Mouse (Mus musculus) liver, embryonic 11.5 days (tissue): ENCODE results near the gene Mov10l1. TPM values are rescaled to one million over a fixed set of nuclear protein-coding genes. Genes with fewer than 3 reads are reported as not detected.

Experiments used
- ATAC-seq: fragments of 200-750 bp; cut with Nextera tagmentation; replicated peaks from 2 replicates; pipeline ENCODE4 v1.8.0; 2017; ENCODE audit warnings: moderate number of reproducible peaks, mild to moderate bottlenecking, moderate TSS enrichment, moderate library complexity; ENCODE audit not compliant: low FRiP score
- DNase-seq: peaks from one replicate; pipeline ENCODE4 v3.0.0-alpha.2; 2017; ENCODE audit warnings: low spot score
- H3K27ac ChIP-seq: fragments of 300-500 bp; sonication (generic); 2 replicates; pipeline ENCODE4 v1.5.1; 2014; ENCODE audit warnings: mild to moderate bottlenecking, low read depth, low read length, control low read depth
- H3K27me3 ChIP-seq: fragments of 300-500 bp; sonication (generic); replicated peaks from 2 replicates; pipeline ENCODE4 v1.6.1; 2014; ENCODE audit warnings: low read length, mixed read lengths; ENCODE audit not compliant: control insufficient read depth, insufficient read depth
- H3K36me3 ChIP-seq: fragments of 300-500 bp; sonication (generic); 2 replicates; pipeline ENCODE4 v1.6.1; 2014; ENCODE audit warnings: mild to moderate bottlenecking, low read length, moderate library complexity, mixed read lengths; ENCODE audit not compliant: control insufficient read depth, insufficient read depth
- H3K4me1 ChIP-seq: fragments of 300-500 bp; sonication (generic); replicated peaks from 2 replicates; pipeline ENCODE4 v1.6.1; 2014; ENCODE audit warnings: low read length, mixed read lengths; ENCODE audit not compliant: control insufficient read depth, insufficient read depth
- H3K4me2 ChIP-seq: fragments of 300-500 bp; sonication (generic); 2 replicates; pipeline ENCODE4 v1.6.1; 2014; ENCODE audit warnings: mild to moderate bottlenecking, control low read depth, moderate library complexity
- H3K4me3 ChIP-seq: fragments of 300-500 bp; sonication (generic); 2 replicates; pipeline ENCODE4 v1.5.1; 2014; ENCODE audit warnings: low read depth, low read length, control low read depth
- H3K9ac ChIP-seq: fragments of 300-500 bp; sonication (generic); 2 replicates; pipeline ENCODE4 v1.6.1; 2014; ENCODE audit warnings: low read depth, low read length, control low read depth
- H3K9me3 ChIP-seq: fragments of 300-500 bp; sonication (generic); 2 replicates; pipeline ENCODE4 v1.6.1; 2016; ENCODE audit warnings: low read length, inconsistent platforms, mixed read lengths; ENCODE audit not compliant: control insufficient read depth
- WGBS: fragments of 180-500 bp; shearing (Covaris S2); extraction: QIAGEN DNeasy Blood & Tissue Kit; methylation state at CpG from one replicate; pipeline ENCODE4 v1.1.7; 2014; 5-methylcytosine and 5-hydroxymethylcytosine counted together
- polyA plus RNA-seq: library from polyadenylated mRNA; unstranded; fragments of >200 nt; fragmentation: Nextera tagmentation; extraction: Ambion mirVana; gene quantifications from 2 replicates; pipeline ENCODE4 v1.2.1, GENCODE M21; 2014

Gene Mov10l1
- polyA plus RNA-seq, 1 experiment from 2014 or later, result 0.18 TPM

DNA sequence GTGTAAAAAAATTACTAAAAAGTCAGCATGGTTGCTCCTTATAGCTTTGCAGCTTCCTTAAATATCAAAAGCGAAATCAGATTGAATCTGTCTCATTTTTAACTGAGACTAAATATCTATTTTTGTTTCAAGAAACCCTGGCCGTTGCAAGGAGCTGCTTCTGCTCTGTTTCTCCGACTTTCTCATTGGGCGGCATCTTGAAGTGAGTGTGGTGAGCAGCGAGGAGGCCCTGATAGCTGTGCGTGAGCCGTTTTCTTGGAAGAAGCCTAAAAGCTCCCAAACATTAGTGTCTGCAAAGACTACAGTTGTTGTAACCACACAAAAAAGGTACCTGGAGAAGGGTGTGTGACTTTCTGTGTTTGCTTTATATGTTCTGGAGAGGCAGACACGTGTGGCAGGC is 15.9 kb downstream of the Mov10l1 start:
- no peak overlapping the region for H3K4me2 ChIP-seq
- no peak overlapping the region for H3K4me3 ChIP-seq
- H3K36me3 ChIP-seq, result no peaks in the 10 kb centered on the region
- no peak overlapping the region for H3K27ac ChIP-seq
- no peaks in the 10 kb centered on the region for H3K4me1 ChIP-seq
- DNase-seq (no peak), ATAC-seq (no peak)
- 74% methylated on average over 8 of the region's 8 CpGs for WGBS
- H3K9ac ChIP-seq, result no peak overlapping the region
- H3K27me3 ChIP-seq, result no peaks in the 10 kb centered on the region; the same call in 1 of the 2 replicates
- no peaks in the 10 kb centered on the region for H3K9me3 ChIP-seq

DNA sequence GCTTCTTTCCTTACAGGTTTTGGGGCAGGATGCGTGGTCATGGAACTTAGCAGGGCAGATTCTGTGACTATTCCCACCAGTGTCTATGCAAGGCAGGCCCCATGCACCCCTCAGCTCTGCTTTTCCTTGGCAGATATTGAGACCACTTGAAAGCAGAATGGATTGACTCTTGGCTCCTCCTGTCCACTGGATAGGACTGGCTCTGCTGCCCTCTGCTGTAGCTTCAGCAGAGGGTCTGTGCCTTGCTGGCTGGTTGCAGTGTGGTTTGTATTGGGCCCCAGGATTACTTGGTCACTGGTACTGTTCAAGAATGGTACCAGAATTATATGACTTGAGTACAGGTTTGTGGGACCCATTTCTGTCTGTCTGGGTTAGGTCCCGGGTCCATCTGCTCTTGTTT is 16.4 kb downstream of the Mov10l1 start:
- 70% methylated on average over 2 of the region's 2 CpGs for WGBS
- H3K4me1 ChIP-seq, result no peaks in the 10 kb centered on the region
- DNase-seq (no peak), ATAC-seq (no peak)
- no peak overlapping the region for H3K4me3 ChIP-seq
- no peak overlapping the region for H3K9ac ChIP-seq
- H3K36me3 ChIP-seq, result no peaks in the 10 kb centered on the region
- no peak overlapping the region for H3K4me2 ChIP-seq
- H3K9me3 ChIP-seq, result no peaks in the 10 kb centered on the region
- H3K27ac ChIP-seq, result no peak overlapping the region
- no peaks in the 10 kb centered on the region; the same call in 1 of the 2 replicates for H3K27me3 ChIP-seq

DNA sequence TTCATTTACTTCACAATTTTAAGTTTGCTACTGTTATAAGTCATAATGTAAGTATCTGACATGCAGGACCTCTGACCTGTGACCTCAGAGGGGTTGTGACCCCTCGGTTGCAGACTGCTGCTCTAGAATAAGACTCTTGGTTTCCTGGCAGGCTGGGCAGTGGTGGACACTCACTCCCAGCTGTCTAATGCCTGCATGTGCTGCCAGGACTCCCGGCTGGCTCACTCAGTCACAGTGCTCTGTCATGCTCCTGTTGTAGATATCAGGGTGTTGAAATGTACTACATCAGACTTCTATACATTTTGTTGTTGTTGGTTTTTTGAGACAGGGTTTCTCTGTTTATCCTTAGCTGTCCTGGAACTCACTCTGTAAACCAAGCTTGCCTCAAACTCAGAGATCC is 17.7 kb downstream of the Mov10l1 start:
- Histone ChIP-seq H3K27ac (no peak overlapping the region), H3K4me1 (no peaks in the 10 kb centered on the region), H3K4me3 (no peak overlapping the region), H3K4me2 (no peak overlapping the region), H3K27me3 (no peaks in the 10 kb centered on the region; the same call in 1 of the 2 replicates), H3K9me3 (no peaks in the 10 kb centered on the region), H3K9ac (no peak overlapping the region), H3K36me3 (no peaks in the 10 kb centered on the region)
- ATAC-seq, result no peak
- 68% methylated on average over 2 of the region's 2 CpGs for WGBS
- DNase-seq, result no peak

DNA sequence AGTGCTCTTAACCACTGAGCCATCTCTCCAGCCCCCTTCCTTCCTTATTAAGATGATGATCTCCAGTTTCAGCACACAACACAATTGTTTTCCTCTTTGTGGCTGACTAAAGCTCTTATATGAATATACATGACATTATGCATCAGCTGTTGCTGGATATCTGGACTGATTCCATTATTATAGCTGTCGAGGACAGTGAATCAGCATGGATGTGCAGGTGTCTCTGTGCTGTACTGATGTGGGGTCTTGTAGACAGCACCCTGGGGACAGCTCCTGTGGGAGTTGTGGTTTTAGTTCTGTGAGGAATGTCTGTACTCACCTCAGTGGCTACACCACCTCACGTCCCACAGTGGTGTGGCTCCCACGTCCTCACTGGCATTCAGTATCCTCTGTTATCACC is 18.5 kb downstream of the Mov10l1 start:
- H3K4me2 ChIP-seq, result no peak overlapping the region

DNA sequence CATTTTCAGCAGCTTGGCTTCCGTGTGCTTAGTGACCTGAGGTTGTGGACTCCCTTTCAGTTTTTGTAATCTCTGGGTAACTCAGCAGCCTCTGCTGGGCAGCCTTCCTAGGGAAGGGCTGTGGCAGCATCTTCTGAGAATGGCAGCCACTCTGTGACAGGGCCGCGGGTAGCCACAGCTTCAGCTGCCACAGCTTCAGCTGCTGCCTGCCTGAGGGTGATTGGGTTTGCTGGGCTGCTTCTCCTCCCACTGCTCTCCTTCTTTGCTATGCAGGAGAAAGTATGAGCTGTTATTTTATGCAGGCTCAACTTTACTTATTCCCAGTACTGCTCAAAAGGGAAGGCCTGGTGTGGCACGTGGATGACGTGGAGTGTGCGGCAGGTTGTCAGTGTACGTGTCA is 24.3 kb downstream of the Mov10l1 start:
- H3K36me3 ChIP-seq, result no peaks in the 10 kb centered on the region
- no peak overlapping the region for H3K4me2 ChIP-seq
- DNase-seq, result no peak
- H3K4me3 ChIP-seq, result no peak overlapping the region
- H3K9me3 ChIP-seq, result no peaks in the 10 kb centered on the region
- H3K4me1 ChIP-seq, result no peaks in the 10 kb centered on the region
- H3K27ac ChIP-seq, result no peak overlapping the region
- ATAC-seq, result no peak
- H3K27me3 ChIP-seq, result no peaks in the 10 kb centered on the region
- no peak overlapping the region for H3K9ac ChIP-seq
- 84% methylated on average over 7 of the region's 7 CpGs for WGBS

More for the DNA sequence above, 18.5 kb downstream of the Mov10l1 start:
- H3K27me3 ChIP-seq, result no peaks in the 10 kb centered on the region; the same call in 1 of the 2 replicates
- H3K36me3 ChIP-seq, result no peaks in the 10 kb centered on the region
- H3K4me1 ChIP-seq, result no peaks in the 10 kb centered on the region
- no peak overlapping the region for H3K27ac ChIP-seq
- 67% methylated on average over 3 of the region's 3 CpGs for WGBS
- no peak for DNase-seq
- no peak overlapping the region for H3K9ac ChIP-seq
- no peaks in the 10 kb centered on the region for H3K9me3 ChIP-seq
- ATAC-seq, result no peak
- H3K4me3 ChIP-seq, result no peak overlapping the region

DNA sequence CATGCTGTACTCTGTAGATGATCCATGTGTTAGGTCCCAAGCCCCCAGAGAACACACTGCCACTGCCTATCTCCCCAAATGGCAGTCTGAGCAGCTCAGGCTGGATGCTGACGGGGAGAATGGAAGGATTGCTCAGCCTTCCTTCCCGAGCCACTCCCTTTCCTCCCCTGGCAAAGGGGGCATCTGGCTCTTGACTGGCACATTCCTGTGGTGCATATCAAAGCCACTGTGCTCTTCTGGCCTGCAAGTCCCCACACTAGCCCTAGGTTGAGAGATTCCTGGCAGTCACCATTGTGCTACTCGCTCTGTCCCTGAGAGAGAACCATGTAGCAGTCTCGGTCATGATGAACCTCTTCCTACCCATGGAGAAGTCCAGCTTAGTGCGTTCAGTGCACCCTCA is 25.1 kb downstream of the Mov10l1 start:
- 76% methylated on average over 5 of the region's 5 CpGs for WGBS
- no peaks in the 10 kb centered on the region for H3K27me3 ChIP-seq
- no peak overlapping the region for H3K4me2 ChIP-seq
- H3K9ac ChIP-seq, result no peak overlapping the region
- no peaks in the 10 kb centered on the region for H3K9me3 ChIP-seq
- no peak overlapping the region for H3K4me3 ChIP-seq
- no peak overlapping the region for H3K27ac ChIP-seq
- ATAC-seq (no peak), DNase-seq (no peak)
- no peaks in the 10 kb centered on the region for H3K36me3 ChIP-seq
- no peaks in the 10 kb centered on the region for H3K4me1 ChIP-seq

DNA sequence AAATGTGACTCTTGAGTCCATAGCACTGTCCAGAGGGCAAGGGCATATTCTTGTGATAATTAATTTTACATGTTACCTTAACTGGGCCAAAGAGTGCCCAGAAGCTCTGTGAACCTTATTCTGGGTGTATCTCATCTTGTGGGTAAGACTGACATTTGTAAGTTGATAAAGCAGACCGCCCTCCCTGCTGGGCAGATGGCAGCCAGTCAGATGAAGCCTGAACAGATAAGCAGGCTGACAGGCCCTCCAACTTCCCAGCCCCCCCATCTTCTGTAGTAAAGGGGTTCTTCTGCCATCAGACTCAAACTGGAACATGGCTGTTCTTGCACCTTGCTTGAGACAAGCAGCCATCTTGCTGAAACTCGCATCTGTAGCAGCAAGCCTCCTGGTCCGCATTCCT is 34.0 kb downstream of the Mov10l1 start:
- WGBS, result 64% methylated on average over 3 of the region's 3 CpGs
- no peak overlapping the region for H3K27ac ChIP-seq
- H3K9me3 ChIP-seq, result no peaks in the 10 kb centered on the region
- no peaks in the 10 kb centered on the region for H3K4me1 ChIP-seq
- ATAC-seq (no peak), DNase-seq (no peak)
- no peak overlapping the region for H3K9ac ChIP-seq
- no peak overlapping the region for H3K4me3 ChIP-seq
- H3K27me3 ChIP-seq, result no peaks in the 10 kb centered on the region
- H3K4me2 ChIP-seq, result no peak overlapping the region
- H3K36me3 ChIP-seq, result no peaks in the 10 kb centered on the region

DNA sequence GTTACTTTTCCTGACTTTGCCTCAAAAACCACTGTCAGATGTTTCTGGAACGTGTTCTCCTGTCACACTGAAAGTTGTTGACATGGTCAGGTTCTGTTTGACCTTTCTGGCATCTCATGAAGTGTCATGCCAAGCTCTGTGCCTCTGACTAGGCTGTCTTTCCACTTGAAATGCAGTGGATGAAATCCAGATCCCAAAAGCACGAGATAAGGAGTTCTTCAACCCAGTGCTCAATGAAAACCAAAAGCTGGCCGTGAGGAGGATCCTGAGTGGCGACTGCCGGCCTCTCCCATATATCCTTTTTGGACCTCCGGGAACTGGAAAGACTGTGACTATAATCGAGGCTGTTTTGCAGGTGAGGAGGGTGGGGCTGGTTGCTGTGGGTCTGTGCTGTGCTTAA is 37.4 kb downstream of the Mov10l1 start:
- 64% methylated on average over 7 of the region's 7 CpGs for WGBS
- no peaks in the 10 kb centered on the region for H3K4me1 ChIP-seq
- H3K27ac ChIP-seq, result no peak overlapping the region
- ATAC-seq (no peak), DNase-seq (no peak)
- H3K36me3 ChIP-seq, result no peaks in the 10 kb centered on the region
- no peak overlapping the region for H3K4me2 ChIP-seq
- H3K9me3 ChIP-seq, result no peaks in the 10 kb centered on the region
- no peak overlapping the region for H3K9ac ChIP-seq
- no peak overlapping the region for H3K4me3 ChIP-seq
- H3K27me3 ChIP-seq, result no peaks in the 10 kb centered on the region

DNA sequence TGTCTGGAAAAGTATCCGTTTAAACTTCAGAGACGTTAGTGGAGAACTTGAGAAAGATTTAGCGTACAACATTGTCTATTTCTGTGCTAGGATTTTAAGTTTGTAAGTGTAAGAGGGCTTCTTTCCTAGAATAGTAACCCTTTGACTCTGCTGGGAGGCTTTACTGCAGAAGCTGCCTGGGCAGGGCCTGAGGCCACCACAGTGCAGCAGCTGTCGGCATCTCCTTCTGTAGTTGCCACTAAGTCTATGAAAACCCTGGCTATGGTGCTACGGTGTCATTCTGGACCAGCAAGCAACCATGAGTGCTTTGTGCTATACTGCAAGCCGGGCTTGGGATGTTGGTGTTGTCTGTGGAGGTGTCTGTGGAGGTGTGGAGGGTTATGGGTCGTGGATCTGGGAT is 37.8 kb downstream of the Mov10l1 start:
- H3K27me3 ChIP-seq, result no peaks in the 10 kb centered on the region
- no peak overlapping the region for H3K9ac ChIP-seq
- no peak overlapping the region for H3K27ac ChIP-seq
- no peak overlapping the region for H3K4me3 ChIP-seq
- H3K4me2 ChIP-seq, result no peak overlapping the region
- no peaks in the 10 kb centered on the region for H3K4me1 ChIP-seq
- H3K36me3 ChIP-seq, result no peaks in the 10 kb centered on the region
- DNase-seq (no peak), ATAC-seq (no peak)
- WGBS, result 70% methylated on average over 7 of the region's 7 CpGs
- H3K9me3 ChIP-seq, result no peaks in the 10 kb centered on the region
